Mouse (Mus musculus): ENCODE measurements around the gene Psmd4.
"Not testable (repeated sequence)": the region's sequence is repeated elsewhere in the genome, so short reads cannot be mapped to it uniquely, and the experiment has no call there.

Gene Psmd4

GRCm38 (mm10) chr3:95025202-95025601 lies 17.2 kb downstream of the Psmd4 start:
- no peak for DNase-seq (ENCODE audit: low read depth, low spot score)

GRCm38 (mm10) chr3:95024551-95024950 lies 17.9 kb downstream of the Psmd4 start:
- no peak for DNase-seq (ENCODE audit: low read depth, low spot score)

- not testable (repeated sequence) for DNase-seq (ENCODE audit: low read depth, low spot score)
These were observed 21.5 kb downstream of the Psmd4 start for GRCm38 (mm10) chr3:95020956-95021355.

GRCm38 (mm10) chr3:95018741-95019140 lies 23.7 kb downstream of the Psmd4 start:
- DNase-seq (ENCODE audit: low read depth, low spot score) = no peak

- DNase-seq (ENCODE audit: low read depth, low spot score) = no peak
These were observed 25.8 kb downstream of the Psmd4 start for GRCm38 (mm10) chr3:95016532-95017056.

GRCm38 (mm10) chr3:95015891-95016531 lies 26.4 kb downstream of the Psmd4 start:
- peak; percentile 79 for DNase-seq (ENCODE audit: low read depth, low spot score)

GRCm38 (mm10) chr3:95015337-95015872 lies 27.0 kb downstream of the Psmd4 start, which contains the start of gene Zfp687:
Gene Zfp687 (minus strand): TSS chr3:95015448.
- peak; percentile 98 for DNase-seq (ENCODE audit: low read depth, low spot score)

- DNase-seq (ENCODE audit: low read depth, low spot score) = peak; percentile 24
These were observed 27.8 kb downstream of the Psmd4 start for GRCm38 (mm10) chr3:95014428-95015151.

- no peak for DNase-seq (ENCODE audit: low read depth, low spot score)
These were observed 28.6 kb downstream of the Psmd4 start for GRCm38 (mm10) chr3:95013699-95014427.

GRCm38 (mm10) chr3:95012982-95013381 lies 29.4 kb downstream of the Psmd4 start:
- DNase-seq (ENCODE audit: low read depth, low spot score) = no peak

GRCm38 (mm10) chr3:95010396-95010795 lies 32.0 kb downstream of the Psmd4 start:
- DNase-seq (ENCODE audit: low read depth, low spot score) = no peak

- DNase-seq (ENCODE audit: low read depth, low spot score) = no peak
These were observed 34.7 kb downstream of the Psmd4 start for GRCm38 (mm10) chr3:95007706-95008105.

- DNase-seq (ENCODE audit: low read depth, low spot score) = no peak
These were observed 36.8 kb downstream of the Psmd4 start for GRCm38 (mm10) chr3:95005651-95006050.

- no peak for DNase-seq (ENCODE audit: low read depth, low spot score)
These were observed 39.1 kb downstream of the Psmd4 start for GRCm38 (mm10) chr3:95003273-95003672.

- no peak for DNase-seq (ENCODE audit: low read depth, low spot score)
These were observed 39.8 kb downstream of the Psmd4 start for GRCm38 (mm10) chr3:95002569-95002968.

- DNase-seq (ENCODE audit: low read depth, low spot score) = no peak
These were observed 45.5 kb downstream of the Psmd4 start for GRCm38 (mm10) chr3:94996946-94997345.

- DNase-seq (ENCODE audit: low read depth, low spot score) = no peak
These were observed 53.2 kb downstream of the Psmd4 start for GRCm38 (mm10) chr3:94989159-94989761.

GRCm38 (mm10) chr3:94987578-94987977 lies 54.8 kb downstream of the Psmd4 start:
- no peak for DNase-seq (ENCODE audit: low read depth, low spot score)

GRCm38 (mm10) chr3:94985513-94985912 lies 56.9 kb downstream of the Psmd4 start:
- DNase-seq (ENCODE audit: low read depth, low spot score) = no peak

- no peak for DNase-seq (ENCODE audit: low read depth, low spot score)
These were observed 58.1 kb downstream of the Psmd4 start for GRCm38 (mm10) chr3:94984312-94984711.
